Mouse (Mus musculus) thymus, postnatal 4 days (tissue): ENCODE data around the gene 1700003E16Rik.

Source experiments
- DNase-seq: peaks from one replicate; pipeline ENCODE4 v3.0.0; 2021

Gene 1700003E16Rik

DNA sequence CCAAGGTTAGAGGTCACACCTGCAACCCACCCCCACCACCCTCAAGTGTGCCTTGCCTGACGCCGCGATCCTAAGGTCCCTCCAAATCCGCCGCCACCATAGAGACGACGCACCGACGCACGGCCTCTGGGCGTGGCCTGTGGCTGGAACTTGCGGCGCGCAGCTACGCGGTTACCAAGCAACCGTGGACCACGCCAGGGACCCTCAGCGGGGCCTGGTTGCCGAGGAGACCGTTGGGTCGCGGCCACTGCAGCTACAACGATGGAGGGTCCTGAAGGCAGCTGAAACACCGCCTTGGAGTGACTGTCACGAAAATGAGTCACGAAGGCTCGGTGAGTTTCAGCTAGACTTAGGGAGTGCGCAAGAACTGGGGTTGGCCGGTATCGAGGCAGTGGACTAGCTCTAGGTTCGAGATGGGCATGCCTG, at the start of gene 1700003E16Rik, which contains the start of gene Wdr54:
Gene 1700003E16Rik (plus strand): TSS at position 146 of the 426 bp plus-strand sequence.
Gene Wdr54 (minus strand): TSS at position 139 of the 426 bp plus-strand sequence.
- peak; percentile 69 for DNase-seq

DNA sequence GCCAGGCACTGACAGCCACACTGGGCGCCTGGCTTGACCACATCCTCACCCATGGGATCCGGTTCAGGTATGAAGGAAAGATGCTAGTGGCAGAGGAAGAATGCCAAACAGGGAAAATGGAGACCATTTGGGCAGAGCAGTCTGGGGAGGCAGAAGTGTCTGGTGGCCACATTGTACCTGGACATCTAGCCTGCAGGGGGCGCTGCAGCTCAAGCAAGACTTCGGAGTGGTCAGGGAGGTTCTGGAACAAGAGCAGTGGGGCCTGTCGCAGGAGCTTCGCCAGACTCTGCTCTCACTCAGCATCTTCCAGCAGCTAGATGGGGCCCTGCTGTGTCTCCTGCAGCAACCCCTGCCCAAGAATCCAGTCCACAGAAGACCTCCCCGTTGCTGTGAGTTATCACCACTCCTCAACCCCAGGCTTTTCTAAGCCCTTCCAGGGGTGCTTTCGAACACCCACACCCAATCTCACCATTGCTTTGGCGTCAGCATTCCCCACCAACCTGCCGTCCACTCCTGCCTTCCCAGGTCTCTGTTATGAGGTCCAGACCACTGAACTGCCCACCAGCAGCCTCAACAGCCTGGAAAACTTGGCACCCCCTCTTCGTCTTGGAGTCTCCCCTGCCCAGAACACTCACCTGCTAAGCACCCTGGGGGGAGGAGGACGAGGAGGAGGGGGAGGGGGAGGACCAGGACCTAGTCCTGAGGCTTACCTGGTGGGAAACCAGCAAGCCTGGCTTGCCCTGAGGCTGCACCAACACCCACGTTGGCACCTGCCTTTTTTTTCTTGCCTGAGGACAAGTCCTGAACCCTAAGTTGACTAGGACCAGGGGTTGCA, 48.4 kb upstream of the 1700003E16Rik start:
- DNase-seq = peak; percentile 94

DNA sequence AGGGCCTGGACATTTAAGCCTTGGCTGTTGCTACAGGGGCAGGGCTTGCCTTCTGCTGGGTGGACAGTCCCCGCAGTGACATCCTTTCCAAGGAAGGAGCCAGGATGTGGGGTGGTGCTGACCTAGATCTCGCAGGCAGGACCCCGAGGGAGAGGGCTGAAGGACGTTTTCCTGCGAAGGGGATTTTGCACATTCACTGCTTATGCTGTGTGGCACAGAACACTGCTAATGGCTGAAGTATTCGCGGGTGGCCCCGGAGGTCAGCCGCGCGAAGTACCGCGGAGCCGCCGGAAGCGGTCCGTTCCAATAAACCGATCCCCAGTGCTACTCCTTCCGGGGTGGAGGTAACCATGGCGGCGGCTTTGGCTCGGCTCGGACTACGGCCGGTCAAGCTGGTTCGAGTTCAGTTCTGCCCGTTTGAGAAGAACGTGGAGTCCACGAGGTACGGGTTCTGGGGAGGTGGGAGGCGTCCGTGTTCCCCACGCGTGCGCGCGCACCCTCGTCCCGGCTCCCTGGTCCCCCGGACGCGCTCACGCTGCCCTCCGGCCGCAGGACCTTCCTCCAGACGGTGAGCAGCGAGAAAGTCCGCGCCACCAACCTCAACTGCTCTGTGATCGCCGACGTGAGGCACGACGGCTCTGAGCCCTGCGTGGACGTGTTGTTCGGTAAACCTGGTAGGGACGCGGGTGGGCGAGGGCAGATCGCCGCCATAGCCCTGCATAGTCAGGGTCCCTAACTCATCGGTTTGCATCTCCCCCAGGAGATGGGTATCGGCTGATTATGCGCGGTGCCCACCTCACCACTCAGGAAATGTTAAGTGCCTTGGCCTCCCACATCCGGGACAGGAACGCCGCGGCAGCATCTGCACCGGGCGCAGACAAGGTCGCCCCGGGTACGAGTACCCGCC, 47.2 kb upstream of the 1700003E16Rik start, which contains the start of gene Mrpl53:
Gene Mrpl53 (plus strand): TSS at position 279 of the 907 bp plus-strand sequence.
- DNase-seq = peak; percentile 80

DNA sequence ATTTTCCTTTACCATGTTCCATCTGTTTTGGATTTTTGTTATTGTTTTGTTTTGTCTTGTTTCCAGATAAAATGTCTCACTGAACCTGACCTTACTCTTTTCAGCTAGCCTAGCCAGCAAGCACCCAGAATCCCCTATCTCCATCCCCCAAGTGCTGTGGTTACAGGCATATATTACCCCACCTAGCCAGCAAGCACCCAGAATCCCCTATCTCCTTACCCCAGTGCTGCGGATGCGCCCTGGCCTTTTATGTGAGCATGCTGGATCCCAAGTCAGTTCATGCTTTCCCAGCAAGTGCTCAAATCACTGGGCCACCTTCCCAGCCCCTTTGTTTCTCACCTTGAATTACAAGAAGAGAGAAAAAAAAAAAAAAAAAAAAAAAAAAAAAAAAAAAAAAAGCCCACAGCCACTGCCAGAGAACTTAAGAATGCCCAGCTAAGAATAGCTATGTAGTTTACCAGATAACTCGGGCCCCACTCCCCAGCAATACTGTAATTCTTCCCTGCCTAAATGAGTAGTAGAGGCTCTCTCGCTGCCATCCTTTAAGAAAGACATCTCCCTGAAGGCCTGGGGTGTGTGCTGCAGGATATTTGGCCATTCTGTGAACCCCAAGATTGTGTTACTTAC, 44.6 kb upstream of the 1700003E16Rik start:
- DNase-seq = no peak

DNA sequence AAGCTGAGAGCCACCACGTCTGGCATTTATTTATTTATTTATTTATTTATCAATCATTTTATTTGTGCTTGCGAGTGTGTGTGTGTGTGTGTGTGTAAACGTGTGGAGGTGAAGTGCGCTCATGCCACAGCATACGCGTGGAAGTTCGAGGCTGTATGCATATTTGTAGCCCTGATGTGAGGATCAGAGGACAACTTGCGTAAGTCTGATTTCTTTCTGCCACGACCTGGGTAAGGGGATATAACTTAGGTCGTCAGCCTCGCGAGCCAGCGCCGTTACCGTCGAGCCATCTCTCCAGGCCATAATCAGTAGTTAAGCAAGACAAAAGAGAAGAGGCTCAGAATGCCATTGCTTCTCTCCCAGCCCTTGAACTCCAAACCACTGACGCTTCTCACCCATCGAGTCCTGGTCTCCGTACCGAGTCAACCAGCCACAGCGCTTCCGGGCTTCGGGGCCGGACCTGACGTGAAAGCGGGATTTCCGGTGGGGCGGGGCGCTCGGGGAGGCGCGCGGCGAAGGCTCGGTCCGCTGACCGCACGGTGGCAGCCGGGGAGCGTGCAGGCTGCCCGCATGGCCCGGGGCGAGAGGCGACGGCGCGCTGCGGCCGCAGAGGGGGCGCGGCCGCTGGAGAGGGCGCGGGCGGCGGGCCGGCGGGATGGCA, 41.1 kb upstream of the 1700003E16Rik start, which contains the start of gene Mogs:
Gene Mogs (plus strand): TSS at position 486 of the 661 bp plus-strand sequence.
- peak; percentile 94 for DNase-seq

DNA sequence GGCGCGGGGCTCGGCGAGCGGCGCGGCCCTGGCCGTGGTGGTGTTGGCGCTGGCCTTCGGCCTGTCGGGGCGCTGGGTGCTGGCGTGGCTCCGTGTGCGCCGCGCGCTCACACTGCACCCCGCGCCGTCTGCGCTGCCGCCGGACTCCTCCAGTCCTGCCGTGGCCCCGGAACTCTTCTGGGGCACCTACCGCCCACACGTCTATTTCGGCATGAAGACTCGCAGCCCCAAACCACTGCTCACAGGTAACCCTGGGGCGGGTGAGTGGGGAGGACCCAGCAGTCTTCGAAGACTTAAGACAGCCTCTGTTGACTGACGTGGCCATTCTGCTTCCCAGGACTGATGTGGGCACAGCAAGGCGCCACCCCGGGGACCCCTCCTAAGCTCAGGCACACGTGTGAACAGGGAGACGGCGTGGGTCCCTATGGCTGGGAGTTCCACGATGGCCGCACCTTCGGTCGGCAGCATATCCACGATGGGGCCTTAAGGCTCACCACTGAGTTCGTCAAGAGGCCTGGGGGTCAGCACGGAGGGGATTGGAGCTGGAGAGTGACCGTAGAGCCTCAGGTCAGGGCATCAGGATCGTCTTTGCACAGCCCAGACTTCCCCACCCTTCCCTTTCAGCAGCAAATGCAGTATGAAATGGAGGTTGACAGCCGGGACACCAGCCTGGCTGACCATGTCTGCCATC, 40.4 kb upstream of the 1700003E16Rik start:
- DNase-seq = peak; percentile 59

DNA sequence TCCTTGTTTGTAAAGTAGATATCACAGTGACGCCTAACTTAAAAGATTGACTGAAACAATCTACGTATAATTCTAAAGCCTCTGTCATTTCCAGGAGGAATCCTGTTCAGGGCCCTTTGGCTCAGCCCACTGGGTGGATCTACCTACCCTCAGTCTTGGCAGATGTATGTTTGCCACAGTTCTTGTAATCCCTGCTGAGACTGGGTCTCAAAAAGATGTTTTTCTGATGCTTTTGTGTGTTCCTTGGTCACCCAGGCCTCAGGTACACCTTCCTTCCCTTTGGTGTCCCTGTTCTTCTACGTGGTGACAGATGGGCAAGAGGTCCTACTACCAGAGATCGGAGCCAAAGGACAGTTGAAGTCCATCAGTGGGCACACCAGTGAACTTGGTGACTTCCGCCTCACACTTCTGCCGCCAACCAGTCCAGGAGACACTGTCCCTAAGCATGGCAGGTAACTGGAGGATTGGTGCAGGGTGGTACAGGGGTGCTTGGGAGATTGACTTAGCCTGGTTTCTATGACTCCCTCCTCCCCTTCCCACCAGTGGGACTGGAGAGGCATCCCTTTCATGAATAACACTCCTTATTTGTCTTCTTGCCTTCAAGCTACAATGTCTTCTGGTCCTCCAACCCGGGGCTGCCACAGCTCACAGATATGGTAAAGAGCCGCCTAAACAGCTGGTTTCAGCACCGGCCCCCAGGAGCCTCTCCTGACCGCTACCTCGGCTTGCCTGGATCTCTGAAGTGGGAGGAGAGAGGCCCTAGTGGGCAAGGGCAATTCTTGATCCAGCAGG, 39.6 kb upstream of the 1700003E16Rik start:
- DNase-seq = no peak

DNA sequence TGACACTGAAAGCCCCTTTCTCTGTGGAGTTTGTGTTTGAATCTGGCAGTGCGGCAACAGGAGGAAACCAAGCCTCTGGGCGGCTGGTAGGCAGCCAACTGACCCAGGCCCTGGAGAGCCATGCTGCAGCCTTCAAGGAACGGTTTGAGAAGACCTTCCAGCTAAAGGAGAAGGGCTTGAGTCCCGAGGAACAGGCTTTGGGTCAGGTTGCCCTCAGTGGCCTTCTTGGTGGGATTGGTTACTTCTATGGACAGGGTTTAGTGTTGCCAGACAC, 39.1 kb upstream of the 1700003E16Rik start:
- DNase-seq = no peak

DNA sequence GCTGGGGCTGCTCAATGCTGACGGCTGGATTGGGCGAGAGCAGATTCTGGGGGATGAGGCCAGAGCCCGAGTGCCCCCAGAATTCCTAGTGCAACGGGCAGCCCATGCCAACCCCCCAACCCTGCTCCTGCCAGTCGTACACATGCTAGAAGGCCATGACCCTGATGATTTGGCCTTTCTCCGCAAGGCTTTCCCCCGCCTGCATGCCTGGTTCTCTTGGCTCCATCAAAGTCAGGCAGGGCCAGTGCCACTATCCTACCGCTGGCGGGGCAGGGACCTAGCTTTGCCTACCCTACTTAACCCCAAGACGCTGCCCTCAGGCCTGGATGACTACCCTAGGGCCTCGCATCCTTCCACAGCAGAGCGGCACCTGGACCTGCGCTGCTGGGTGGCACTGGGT, 38.6 kb upstream of the 1700003E16Rik start:
- DNase-seq = no peak

DNA sequence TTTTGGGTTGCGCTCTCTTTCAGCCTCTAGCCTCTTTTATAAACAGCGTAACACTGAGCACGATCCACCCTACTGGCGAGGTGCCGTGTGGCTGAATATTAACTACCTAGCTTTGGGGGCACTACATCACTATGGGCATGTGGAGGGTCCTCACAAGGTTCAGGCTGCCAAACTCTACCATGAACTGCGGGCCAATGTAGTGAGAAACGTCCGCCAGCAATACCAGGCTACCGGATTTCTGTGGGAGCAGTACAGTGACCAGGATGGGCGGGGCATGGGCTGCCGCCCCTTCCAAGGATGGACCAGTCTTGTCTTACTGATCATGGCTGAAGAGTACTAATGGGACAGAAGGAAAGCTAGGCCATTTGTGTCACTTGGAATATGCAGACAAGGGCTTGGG, 37.8 kb upstream of the 1700003E16Rik start:
- no peak for DNase-seq

DNA sequence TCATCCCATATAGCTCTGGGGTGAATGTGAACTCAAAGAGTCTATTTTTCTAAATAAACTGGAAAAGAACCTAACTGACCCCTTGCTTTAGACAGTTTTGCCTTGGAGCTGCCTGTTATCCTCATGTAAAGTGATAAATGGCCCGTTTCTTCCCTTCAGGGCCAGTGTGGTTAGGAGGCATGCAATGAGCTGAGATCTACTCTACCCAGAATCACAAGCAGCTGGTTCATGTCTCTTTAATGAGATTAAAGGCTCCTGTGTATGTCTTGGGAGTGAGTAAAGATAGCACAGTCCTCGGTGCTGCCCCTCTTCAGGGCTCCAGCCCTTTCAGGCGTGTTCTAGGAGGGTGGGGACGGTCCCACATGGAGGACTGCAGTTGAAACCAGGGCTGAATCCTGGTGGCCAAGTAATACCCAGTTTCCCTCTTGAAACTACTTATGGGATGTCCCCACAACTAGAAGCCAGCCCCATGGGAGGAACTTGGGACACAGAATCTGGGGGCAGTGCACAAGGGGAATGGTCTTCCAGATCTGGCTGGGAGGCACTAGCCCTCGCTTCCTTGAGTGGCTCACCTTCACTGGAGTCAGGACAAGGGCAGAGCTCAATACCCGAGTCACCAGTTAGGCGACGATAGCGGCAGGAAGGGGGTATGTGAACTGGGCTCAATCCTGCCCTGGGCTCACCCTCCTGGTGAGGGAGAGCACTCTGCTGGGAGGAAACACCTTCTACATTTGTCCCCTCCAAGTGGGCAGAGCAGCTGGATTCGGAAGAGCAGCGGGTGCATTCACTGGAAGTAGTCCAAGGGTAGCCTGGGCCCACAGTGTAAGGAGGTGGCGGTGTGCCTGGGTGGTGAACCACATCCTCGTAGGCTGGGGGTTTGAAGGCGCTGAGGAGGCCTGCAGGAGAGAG, 37.1 kb upstream of the 1700003E16Rik start:
- no peak for DNase-seq

DNA sequence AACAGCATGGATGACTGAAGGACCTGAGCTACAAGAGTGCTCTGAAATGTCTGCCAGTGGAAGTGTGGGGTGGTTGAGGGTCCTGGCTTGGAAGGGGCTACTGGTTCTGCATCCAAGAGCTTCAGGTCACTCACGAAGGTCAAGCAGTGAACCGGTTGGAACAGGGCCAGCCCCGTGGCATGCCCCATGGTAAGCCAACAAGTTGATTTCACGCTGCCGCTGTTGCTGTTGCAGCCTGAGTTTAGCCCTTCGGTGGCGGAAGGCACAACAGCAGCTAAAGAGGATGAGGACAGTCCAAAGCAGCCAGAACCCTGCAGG, 36.5 kb upstream of the 1700003E16Rik start:
- no peak for DNase-seq

DNA sequence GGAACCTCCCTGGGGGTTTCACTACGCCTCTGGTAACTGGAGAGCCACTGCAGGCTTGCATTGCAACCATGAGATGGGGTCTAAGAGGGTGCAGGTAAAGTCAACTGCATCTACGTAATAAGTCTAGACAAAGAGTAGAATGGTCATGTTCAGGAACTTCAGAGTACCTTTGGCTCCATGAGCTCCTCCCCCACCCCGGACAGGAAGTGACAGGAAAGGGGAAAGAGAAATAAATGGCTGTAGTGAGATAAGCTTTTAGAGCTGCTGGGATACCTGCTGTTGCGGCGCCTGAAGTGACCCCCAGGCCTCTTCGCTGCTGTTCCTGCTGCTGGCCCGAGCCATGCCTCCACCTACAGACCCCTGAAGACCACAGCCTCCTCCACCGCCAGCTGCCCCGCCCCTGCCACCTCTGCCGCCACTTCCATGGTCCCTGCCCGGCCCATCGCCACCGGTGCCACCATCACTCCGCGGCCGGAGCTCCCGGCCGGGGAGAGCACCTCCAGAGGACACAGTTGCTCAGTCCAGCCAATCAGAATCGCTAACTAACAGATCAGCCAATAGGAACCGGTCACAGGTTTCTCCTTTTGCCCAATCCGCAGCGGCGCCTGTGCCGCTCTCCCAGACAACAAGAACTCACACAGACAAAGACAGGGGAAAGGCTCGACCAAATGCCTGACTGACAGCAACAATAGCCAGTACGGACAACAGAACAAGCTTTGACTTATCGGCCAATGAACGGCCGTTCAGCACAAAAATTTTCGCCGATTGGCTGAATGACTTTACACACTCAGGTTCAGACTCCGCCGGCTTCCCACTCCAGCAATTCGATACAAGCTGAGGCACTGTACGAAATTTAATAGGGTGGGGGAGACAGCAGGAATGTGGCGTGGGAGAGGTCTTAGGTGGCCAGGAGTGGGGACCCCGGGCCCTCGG, 35.0 kb upstream of the 1700003E16Rik start, which contains the start of gene Wbp1:
Gene Wbp1 (minus strand): TSS at position 630 of the 933 bp plus-strand sequence.
- DNase-seq = peak; percentile 86

DNA sequence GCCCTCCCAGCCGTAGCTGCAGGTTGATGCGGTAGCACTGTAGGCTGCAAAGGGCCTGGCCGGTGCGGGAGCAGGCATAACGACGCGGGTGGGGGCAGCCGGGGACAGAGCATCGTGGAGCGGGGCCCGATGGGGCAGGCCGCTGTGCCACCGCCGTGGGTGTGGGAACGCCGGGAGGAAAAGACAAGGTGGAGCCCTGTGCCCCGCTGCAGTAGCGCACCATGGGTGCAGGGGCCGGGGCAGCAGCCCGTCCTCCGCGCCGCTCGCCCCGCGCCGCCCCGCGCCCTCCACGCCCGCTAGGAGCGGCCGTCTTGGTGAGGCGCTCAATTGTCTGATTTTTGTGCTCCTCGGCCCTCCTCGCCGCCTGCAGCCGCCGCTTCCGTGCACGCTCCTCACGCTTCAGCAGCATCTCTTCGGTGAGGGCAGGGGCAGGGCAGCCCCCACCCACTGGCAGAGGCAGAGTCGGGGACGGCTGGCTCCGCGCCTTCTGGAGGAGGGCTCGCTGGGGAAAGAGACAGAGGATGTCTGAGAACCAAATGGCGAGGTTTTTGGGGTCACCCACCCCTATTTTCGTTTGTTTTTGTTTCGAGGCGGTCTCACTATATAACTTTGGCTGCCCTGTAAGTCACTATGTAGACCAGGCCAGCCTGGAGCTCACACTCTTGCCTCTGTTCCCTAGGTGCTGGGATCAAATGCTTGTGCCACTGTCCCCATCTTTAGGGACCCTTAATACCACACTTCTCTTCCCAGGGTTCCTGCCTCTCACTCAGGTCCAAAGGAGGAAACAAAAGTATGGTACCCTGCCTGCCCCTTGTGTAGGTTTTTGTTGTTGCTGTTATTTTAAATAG, 34.1 kb upstream of the 1700003E16Rik start:
- peak; percentile 73 for DNase-seq

DNA sequence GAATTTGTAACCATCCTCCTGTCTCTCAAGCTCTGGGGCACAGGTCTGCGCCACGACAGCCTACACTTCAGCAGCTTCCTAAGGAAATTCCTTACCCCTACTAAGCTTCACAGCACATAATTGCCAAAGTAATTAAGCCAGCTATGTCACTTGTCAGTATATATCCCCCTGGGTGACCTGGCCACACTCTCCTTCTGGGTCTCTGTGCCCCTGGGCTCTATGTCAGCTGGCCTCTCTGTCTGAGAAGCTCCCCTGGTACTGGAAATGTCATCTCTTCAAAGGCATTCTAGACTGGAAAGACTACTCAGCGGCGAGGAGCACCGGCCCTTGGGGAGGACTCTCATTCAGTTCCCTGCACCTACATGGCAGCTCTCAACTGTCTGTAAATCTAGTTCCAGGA, 33.2 kb upstream of the 1700003E16Rik start:
- DNase-seq = no peak

DNA sequence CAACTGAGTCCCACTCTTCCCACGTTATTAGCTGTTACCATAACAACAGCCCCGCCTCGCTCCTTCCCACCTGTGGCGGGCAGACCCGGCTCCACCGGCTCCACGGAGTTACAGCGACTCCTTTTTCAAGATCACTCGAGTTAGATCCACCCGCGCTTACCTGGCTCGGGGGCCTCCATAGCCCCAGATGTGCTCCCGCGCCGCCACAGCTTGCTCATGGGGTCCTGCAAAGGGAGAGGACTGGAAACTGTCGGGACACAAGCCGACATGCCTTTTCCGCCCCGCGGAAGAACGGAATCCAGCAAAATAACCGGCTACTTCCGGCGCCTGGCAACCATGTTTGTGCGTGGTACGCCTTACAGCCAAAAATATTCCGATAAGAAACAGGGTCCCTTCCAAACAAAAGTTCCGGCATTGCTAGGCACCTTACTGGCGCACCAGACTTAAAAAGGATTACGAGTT, 31.3 kb upstream of the 1700003E16Rik start:
- DNase-seq = peak; percentile 91

DNA sequence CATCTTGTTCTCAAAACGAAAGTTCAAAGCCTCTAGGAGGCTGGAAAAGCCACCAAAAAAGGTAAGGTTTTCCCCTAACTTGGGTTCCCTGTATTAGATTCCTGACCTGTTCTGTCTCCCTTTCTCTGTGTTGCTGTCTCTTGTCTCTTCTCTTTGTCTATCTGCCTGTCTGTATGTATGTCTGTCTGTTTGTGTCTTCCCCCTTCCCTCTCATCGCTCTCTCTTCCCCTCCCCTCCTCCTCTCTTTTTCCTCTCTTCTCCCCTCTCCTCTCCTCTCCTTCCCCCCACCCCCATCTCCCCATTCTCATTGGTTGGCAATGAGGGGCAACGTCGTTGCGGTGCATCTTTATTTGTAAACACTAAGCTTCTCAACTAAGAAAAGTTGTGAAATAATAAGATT, 30.9 kb upstream of the 1700003E16Rik start, which contains the start of gene Ino80b:
Gene Ino80b (minus strand): TSS at position 101 of the 400 bp plus-strand sequence.
- peak; percentile 11 for DNase-seq

DNA sequence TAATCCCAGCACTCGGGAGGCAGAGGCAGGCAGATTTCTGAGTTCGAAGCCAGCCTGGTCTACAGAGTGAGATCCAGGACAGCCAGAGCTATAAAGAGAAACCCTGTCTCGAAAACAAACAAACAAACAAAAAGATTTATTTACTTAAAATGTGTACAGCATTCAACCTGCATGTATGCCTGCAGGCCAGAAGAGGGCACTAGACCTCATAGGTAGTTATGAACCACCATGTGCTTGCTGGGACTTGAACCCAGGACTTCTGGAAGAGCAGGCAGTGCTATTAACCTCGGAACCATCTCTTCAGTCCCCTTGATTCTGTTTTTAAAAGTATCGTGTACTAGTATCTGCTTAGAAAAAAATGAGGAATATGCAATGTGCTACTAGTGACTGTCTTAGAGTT, 28.8 kb upstream of the 1700003E16Rik start:
- DNase-seq = no peak
